ENCODE assay signal across 13 mouse cellular contexts in genomic region chr14:20806116-20806840, GRCm38 (mm10). TPM values are rescaled to one million over a fixed set of nuclear protein-coding genes. Genes with fewer than 3 reads are reported as not detected.
DNase-seq lines count a peak whose midpoint lies in the region; ATAC-seq and TF ChIP-seq lines count a peak whose summit lies in the region.
"Had no signal": no experiment of that assay in that cellular context is flagged by ENCODE, and none has a peak within 500 bp of the region (broad histone marks: within the 10 kb centered on the region; RNA-seq: fewer than 3 reads in every experiment).

No protein-coding gene starts in this region.

- ATAC-seq in lung, embryonic 14.5 days (ENCODE audit: insufficient read depth): no peak
- ATAC-seq in kidney, postnatal 0 days (replicated peaks; ENCODE audit: low FRiP score, low read depth): no peak
- ATAC-seq: liver, postnatal 0 days had no signal

- no peaks in the 10 kb centered on the region for H3K36me3 ChIP-seq in lung, embryonic 14.5 days (ENCODE audit: insufficient read depth)
- H3K36me3 ChIP-seq in kidney, postnatal 0 days (ENCODE audit: insufficient read depth, low read length): no peaks in the 10 kb centered on the region
- H3K36me3 ChIP-seq: hindbrain, embryonic 13.5 days had no signal

- no peak for TF ChIP-seq POLR2A in lung, adult 2 months (IDR thresholded peaks at IDR 0.05; ENCODE audit: borderline replicate concordance, extremely low read depth, low read depth, low read length)
- no peak for TF ChIP-seq POLR2A in cerebellum, adult 2 months (IDR thresholded peaks at IDR 0.05; ENCODE audit: borderline replicate concordance, insufficient read depth, low read length)

- peak; percentile 46 to 75 for DNase-seq in adrenal gland, adult (ENCODE audit: inconsistent age in 2 of 2, low spot score in 1 of 2)
- DNase-seq in adrenal gland, adult 8-10 months: no peak
- DNase-seq in lung, embryonic 14.5 days: peak; percentile 34
- no peak for DNase-seq in lung, adult 2 months
- no peak for DNase-seq in kidney, postnatal 0 days (ENCODE audit: low spot score)
- DNase-seq in urinary bladder, postnatal 14 days (ENCODE audit: low spot score): peak; percentile 81
- DNase-seq in cerebellum, adult 2 months: no peak
- DNase-seq in cerebellum, postnatal 4 days (ENCODE audit: low spot score in 2 of 2): no peak
- DNase-seq: cerebellum, adult 11 months; liver, postnatal 0 days; thymus, postnatal 4 days had no signal

- H3K9ac ChIP-seq in lung, embryonic 14.5 days: no peak overlapping the region
- H3K9ac ChIP-seq in kidney, postnatal 0 days (ENCODE audit: low read depth, low read length): no peak overlapping the region
- H3K9ac ChIP-seq: hindbrain, embryonic 13.5 days; liver, postnatal 0 days had no signal

- H3K4me1 ChIP-seq in lung, embryonic 14.5 days (ENCODE audit: insufficient read depth): peaks cover 9% of the 10 kb centered on the region
- H3K4me1 ChIP-seq in lung, adult 2 months (ENCODE audit: control insufficient read depth, insufficient read depth, low read length): peaks cover 17% of the 10 kb centered on the region
- peaks cover 7% of the 10 kb centered on the region for H3K4me1 ChIP-seq in kidney, postnatal 0 days (replicated peaks; ENCODE audit: insufficient read depth, low read length)
- no peaks in the 10 kb centered on the region for H3K4me1 ChIP-seq in cerebellum, adult 2 months (ENCODE audit: control insufficient read depth, insufficient read depth, low read length)

- TF ChIP-seq CTCF in lung, embryonic 14.5 days (IDR thresholded peaks at IDR 0.05; ENCODE audit: low read depth): no peak
- no peak for TF ChIP-seq CTCF in lung, adult 2 months (IDR thresholded peaks at IDR 0.05; ENCODE audit: insufficient read depth, low read length)
- no peak for TF ChIP-seq CTCF in kidney, postnatal 0 days (IDR thresholded peaks at IDR 0.05; ENCODE audit: low read depth)
- TF ChIP-seq CTCF in cerebellum, adult 2 months (IDR thresholded peaks at IDR 0.05; ENCODE audit: borderline replicate concordance, insufficient read depth, low read depth, low read length): no peak

- H3K4me3 ChIP-seq in lung, embryonic 14.5 days (ENCODE audit: low read depth, low read length): no peak overlapping the region
- H3K4me3 ChIP-seq in lung, adult 2 months (replicated peaks; ENCODE audit: extremely low read depth, low read depth, low read length): no peak overlapping the region
- H3K4me3 ChIP-seq in kidney, postnatal 0 days (replicated peaks; ENCODE audit: low read depth, low read length): no peak overlapping the region
- no peak overlapping the region for H3K4me3 ChIP-seq in cerebellum, adult 2 months (replicated peaks; ENCODE audit: insufficient read depth, low read depth, low read length)
- H3K4me3 ChIP-seq: hindbrain, embryonic 13.5 days had no signal

- no peaks in the 10 kb centered on the region for H3K27me3 ChIP-seq in lung, embryonic 14.5 days (ENCODE audit: insufficient read depth, low read length)
- H3K27me3 ChIP-seq in kidney, postnatal 0 days (ENCODE audit: insufficient read depth, low read length): no peaks in the 10 kb centered on the region
- H3K27me3 ChIP-seq in cerebellum, adult 2 months (ENCODE audit: control insufficient read depth, insufficient read depth, low read length): no peaks in the 10 kb centered on the region
- H3K27me3 ChIP-seq: hindbrain, embryonic 13.5 days; Patski had no signal

- H3K27ac ChIP-seq in lung, embryonic 14.5 days (ENCODE audit: low read depth): peak overlapping the region; percentile 56; the same call in 1 of the 2 replicates
- 0 out of 2 replicates have a peak overlapping the region, but pooled peaks have one; percentile 20 for H3K27ac ChIP-seq in kidney, postnatal 0 days
- H3K27ac ChIP-seq in cerebellum, adult 2 months (ENCODE audit: insufficient read depth, low read length): no peak overlapping the region
- H3K27ac ChIP-seq: hindbrain, embryonic 13.5 days had no signal

- H3K9me3 ChIP-seq in lung, embryonic 14.5 days (ENCODE audit: low read depth, low read length): no peaks in the 10 kb centered on the region
- no peaks in the 10 kb centered on the region for H3K9me3 ChIP-seq in kidney, postnatal 0 days (replicated peaks; ENCODE audit: low read length)
- H3K9me3 ChIP-seq: hindbrain, embryonic 13.5 days had no signal

- whole genome bisulfite sequencing in lung, embryonic 14.5 days: 85% methylated on average over 14 of the region's 14 CpGs
- WGBS in lung, adult 2 months: 78% methylated on average over 14 of the region's 14 CpGs
- 84% methylated on average over 14 of the region's 14 CpGs for WGBS in kidney, postnatal 0 days
- WGBS in cerebellum, adult 2 months: 70% methylated on average over 14 of the region's 14 CpGs

- H3K4me2 ChIP-seq in lung, embryonic 14.5 days: no peak overlapping the region
- H3K4me2 ChIP-seq in kidney, postnatal 0 days (ENCODE audit: low read length): no peak overlapping the region
- H3K4me2 ChIP-seq: hindbrain, embryonic 13.5 days had no signal

RNA-seq across cellular contexts. Expression of gene Camk2g, which starts 12.4 kb away (rescaled TPM):
- 10 to 100 TPM; 63.3 to 74.9 (median 69.1) TPM for total RNA-seq in adrenal gland, adult 8-10 months (2022)
- polyA plus RNA-seq in lung, embryonic 14.5 days (2014; fragmentation: Nextera tagmentation; extraction: Ambion mirVana): 46.3 and 46.6 TPM in 2 replicates
- 30.1 and 30.9 TPM in 2 replicates for polyA plus RNA-seq in lung, adult 2 months (2012; rRNA removed)
- 36.5 and 45.5 TPM in 2 replicates for polyA plus RNA-seq in kidney, postnatal 0 days (2015; fragmentation: Nextera tagmentation; extraction: Ambion mirVana)
- 217 and 222 TPM in 2 replicates for polyA plus RNA-seq in cerebellum, adult 2 months (2012; rRNA removed)

RNA-seq across cellular contexts. Expression of gene Plau, which starts 30.2 kb away (rescaled TPM):
- total RNA-seq in adrenal gland, adult 8-10 months (2022): 10 to 100 TPM; 22.1 to 48.3 (median 35.9) TPM
- 0.99 TPM in 2 replicates for polyA plus RNA-seq in lung, embryonic 14.5 days (2014; fragmentation: Nextera tagmentation; extraction: Ambion mirVana)
- 2.2 and 6.1 TPM in 2 replicates for polyA plus RNA-seq in lung, adult 2 months (2012; rRNA removed)
- polyA plus RNA-seq in kidney, postnatal 0 days (2015; fragmentation: Nextera tagmentation; extraction: Ambion mirVana): 70.2 and 74.7 TPM in 2 replicates
- 0.90 and 1.1 TPM in 2 replicates for polyA plus RNA-seq in cerebellum, adult 2 months (2012; rRNA removed)

Comparison
In these comparisons a context has a peak if more than half of its experiments do, and no peak if none do; other contexts are left out.
1. DNase-seq: peak in adrenal gland, adult (2 of 2), lung, embryonic 14.5 days (single experiment) and urinary bladder, postnatal 14 days (single experiment); none in adrenal gland, adult 8-10 months (single experiment), lung, adult 2 months (single experiment), kidney, postnatal 0 days (single experiment), cerebellum, adult 2 months (0 of 2) and cerebellum, postnatal 4 days (0 of 2).